Mouse (Mus musculus) gonadal fat pad, adult 2 months (tissue): ENCODE measurements around the gene Ss18l2. TPM values are rescaled to one million over a fixed set of nuclear protein-coding genes. Genes with fewer than 3 reads are reported as not detected.
A peak's percentile ranks its signal among the peaks of the same experiment; 100 is the strongest.

ENCODE experiments used
- DNase-seq: peaks from one replicate; pipeline ENCODE4 v3.0.0-alpha.2; 2012; ENCODE audit warnings: low read depth
- polyA plus RNA-seq: library from polyadenylated mRNA; depleted of rRNA; stranded (reverse); fragments of >200 nt; gene quantifications from 2 replicates; pipeline ENCODE4 v1.2.3, GENCODE M21; 2012

Ss18l2 gene
- polyA plus RNA-seq, 1 experiment, result 43.4 TPM

DNA sequence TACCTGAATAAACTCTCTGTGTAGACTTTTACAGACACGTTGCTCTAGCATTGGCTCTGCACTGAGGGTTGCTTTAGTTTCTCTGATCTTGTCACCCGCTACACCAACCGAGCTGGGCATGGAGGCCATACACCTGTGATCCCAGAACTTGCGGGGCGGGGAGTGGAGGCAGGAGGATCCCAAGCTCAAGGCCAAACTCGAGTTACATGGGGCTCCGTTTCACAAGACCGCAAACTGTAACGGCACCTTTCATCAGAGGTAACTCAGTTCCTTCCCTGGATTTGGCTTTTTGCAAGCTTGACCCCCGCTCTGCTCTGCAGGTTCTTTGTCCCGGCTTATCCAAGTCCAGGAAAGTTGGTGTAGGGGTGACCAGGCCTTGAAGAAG is 5.9 kb upstream of the Ss18l2 start:
- DNase-seq, result no peak

- DNase-seq, result no peak
These were observed 5.2 kb upstream of the Ss18l2 start, which contains the start of gene Sec22c for GRCm38 (mm10) chr9:121704646-121705625. Sec22c (minus strand) TSS chr9:121705490.

GRCm38 (mm10) chr9:121706029-121706675 is 4.0 kb upstream of the Ss18l2 start:
- peak; percentile 100 for DNase-seq

DNA sequence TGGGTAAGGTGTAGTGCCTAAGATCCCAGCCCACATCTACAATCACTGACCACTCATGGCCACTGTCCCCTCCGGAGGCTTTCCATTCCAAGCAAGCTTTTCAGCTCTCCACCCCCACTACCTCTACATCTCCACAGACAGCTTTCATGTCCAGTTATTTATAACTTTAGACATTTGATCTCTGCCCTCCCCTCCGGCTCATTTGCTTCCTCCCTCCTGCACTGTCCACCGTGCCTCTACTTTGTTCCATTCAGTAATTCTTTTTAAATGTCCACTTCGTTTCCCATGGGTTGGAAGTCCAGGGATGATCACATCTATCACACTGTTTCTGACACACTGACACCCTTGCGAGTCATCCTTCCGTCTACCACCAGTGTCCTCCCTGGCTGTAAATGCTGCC is 2.3 kb upstream of the Ss18l2 start:
- no peak for DNase-seq

DNA sequence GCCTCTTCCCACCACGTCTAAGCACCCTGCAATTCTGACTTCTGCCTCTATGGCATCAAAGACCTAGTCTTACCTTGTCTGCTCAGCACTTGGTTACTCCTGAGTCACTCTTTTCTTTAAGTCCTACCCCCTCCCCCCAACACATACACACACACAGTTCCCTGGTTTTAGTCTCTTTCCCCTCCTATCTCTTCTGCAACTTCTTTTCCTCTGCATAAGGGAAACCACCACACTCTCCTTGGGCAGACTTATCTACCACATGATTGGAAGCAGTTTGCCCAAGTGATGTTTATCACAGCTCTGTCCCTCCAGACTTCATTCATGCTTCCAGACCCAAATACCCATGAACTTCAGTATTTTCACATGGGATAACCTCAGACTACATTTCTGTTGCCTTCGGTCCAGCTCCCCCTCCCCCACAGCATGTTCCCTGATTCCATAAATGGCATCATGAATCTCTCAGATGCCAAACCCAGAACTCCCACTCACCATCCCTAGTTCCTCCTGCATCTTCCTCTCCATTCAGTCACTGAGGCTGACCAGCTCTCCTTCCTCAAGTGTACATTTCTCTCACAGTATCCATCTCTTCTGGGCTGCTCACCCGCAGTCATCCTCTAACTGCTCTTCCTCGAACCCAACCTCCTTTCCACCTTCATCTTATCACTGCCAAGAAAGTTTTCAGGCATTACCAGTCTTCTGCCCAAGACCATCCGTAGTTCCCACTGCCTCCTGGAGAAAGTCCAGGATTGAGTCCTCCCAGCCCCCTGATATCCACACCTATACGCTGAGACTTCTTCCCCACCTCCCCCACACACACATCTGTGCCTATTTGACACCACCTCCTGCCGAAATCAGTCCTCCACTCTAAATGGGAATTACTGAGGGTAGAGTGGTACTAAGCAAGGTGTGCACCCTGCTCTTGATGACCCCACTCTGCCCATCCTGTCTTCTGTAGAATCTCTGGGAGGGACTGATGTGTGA is 1.3 kb upstream of the Ss18l2 start:
- DNase-seq, result no peak

- DNase-seq, result no peak
These were observed 451 bp downstream of the Ss18l2 start for GRCm38 (mm10) chr9:121710584-121710975.

- DNase-seq, result no peak
These were observed 6.9 kb downstream of the Ss18l2 start for GRCm38 (mm10) chr9:121717048-121717447.

- no peak for DNase-seq
These were observed 8.1 kb downstream of the Ss18l2 start for GRCm38 (mm10) chr9:121718070-121718705.

GRCm38 (mm10) chr9:121718792-121719318 is 8.7 kb downstream of the Ss18l2 start, which contains the start of gene Nktr:
Nktr (plus strand) TSS chr9:121719169.
- peak; percentile 74 for DNase-seq

GRCm38 (mm10) chr9:121719347-121720331 is 9.5 kb downstream of the Ss18l2 start:
- DNase-seq, result no peak

DNA sequence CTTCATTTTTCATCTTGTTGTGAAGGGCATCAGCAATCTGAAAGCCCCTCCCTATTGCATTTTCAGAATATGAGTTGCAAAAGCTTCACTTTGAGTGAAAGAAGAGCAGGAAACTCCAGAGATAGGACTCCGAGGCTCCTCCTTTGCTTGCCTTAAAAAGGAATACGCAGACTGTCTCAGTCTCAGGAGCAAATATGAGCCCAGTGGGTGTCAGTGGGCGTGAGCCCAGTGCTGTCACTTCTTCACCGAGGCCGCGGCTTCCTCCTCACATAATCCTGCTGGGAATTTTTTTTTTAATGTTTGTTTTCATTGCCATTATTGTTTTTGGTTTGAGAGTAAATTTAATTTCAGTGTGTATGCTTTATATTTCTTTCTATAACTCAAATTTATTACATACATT is 30.4 kb downstream of the Ss18l2 start:
- DNase-seq, result no peak

- no peak for DNase-seq
These were observed 31.0 kb downstream of the Ss18l2 start for GRCm38 (mm10) chr9:121741168-121741567.

- DNase-seq, result no peak
These were observed 33.9 kb downstream of the Ss18l2 start for GRCm38 (mm10) chr9:121744051-121744450.

- DNase-seq, result no peak
These were observed 42.6 kb downstream of the Ss18l2 start for GRCm38 (mm10) chr9:121752774-121753173.

DNA sequence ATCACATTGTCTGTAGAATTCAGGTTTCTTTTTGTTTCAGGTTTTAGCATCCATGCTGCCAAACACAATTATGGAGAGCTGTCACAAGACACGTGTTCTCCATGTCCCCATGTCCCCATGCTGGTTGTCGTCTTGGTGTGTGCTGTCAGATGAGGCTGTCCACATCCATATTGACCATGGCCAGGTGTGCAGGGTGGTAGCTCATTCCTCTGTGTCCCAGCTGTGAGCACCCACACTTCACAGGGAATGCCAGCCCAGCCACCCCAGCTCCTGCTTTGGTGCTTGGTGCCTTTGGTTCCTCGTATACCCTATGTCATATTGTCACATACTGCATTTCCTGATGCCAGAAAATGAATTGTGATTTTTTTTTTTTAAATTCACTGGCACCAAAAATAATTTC is 44.5 kb downstream of the Ss18l2 start:
- DNase-seq, result no peak

GRCm38 (mm10) chr9:121756785-121757184 is 46.7 kb downstream of the Ss18l2 start:
- DNase-seq, result no peak

DNA sequence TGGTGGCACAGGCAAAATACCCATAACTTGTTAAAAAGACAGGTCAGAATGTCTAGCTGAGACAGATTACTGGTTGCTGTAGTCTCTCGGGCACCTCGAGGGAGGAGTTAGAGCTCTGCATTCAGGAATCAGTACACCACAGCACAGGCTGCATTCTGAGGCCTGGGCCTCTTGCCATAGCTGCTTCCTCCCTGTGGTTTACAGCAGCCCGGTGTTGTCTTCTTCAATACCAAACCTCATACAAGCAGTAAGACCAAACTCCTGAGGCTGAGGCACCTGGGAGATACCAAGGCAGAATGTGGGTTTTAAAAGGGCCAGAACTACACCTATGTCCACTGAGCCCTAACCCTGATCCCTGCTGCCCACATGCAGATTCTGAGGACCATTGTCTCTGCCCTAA is 47.3 kb downstream of the Ss18l2 start:
- DNase-seq, result no peak

GRCm38 (mm10) chr9:121757835-121758814 is 48.0 kb downstream of the Ss18l2 start:
- no peak for DNase-seq
